Mouse (Mus musculus) small intestine, adult 2 months (tissue): ENCODE results near the gene Erbb3. TPM values are rescaled to one million over a fixed set of nuclear protein-coding genes. Genes with fewer than 3 reads are reported as not detected.
A peak's percentile ranks its signal among the peaks of the same experiment; 100 is the strongest.

Source experiments
- H3K27ac ChIP-seq: fragments of 200-500 bp; 2 replicates; pipeline ENCODE4 v1.5.1; 2012; ENCODE audit warnings: low read depth, low read length, control low read depth, inconsistent platforms; ENCODE audit not compliant: insufficient read depth
- H3K27me3 ChIP-seq: fragments of 200-500 bp; 2 replicates; pipeline ENCODE4 v1.6.1; 2012; ENCODE audit warnings: mild to moderate bottlenecking, moderate library complexity, low read length, inconsistent platforms; ENCODE audit not compliant: control insufficient read depth, insufficient read depth
- H3K36me3 ChIP-seq: fragments of 200-500 bp; 2 replicates; pipeline ENCODE4 v1.6.1; 2012; ENCODE audit warnings: mild to moderate bottlenecking, low read length, control low read depth, inconsistent platforms; ENCODE audit not compliant: control insufficient read depth, insufficient read depth
- H3K4me1 ChIP-seq: fragments of 200-500 bp; 2 replicates; pipeline ENCODE4 v1.6.1; 2012; ENCODE audit warnings: low read length, inconsistent platforms, mixed read lengths; ENCODE audit not compliant: control insufficient read depth, insufficient read depth, insufficient read length
- H3K4me3 ChIP-seq: fragments of 200-500 bp; 2 replicates; pipeline ENCODE4 v1.5.1; 2012; ENCODE audit warnings: low read depth, mild to moderate bottlenecking, control low read depth, inconsistent platforms, low read length, moderate library complexity
- CTCF ChIP-seq: fragments of 200-500 bp; IDR thresholded peaks from 2 replicates; pipeline ENCODE4 v1.5.1; 2012; ENCODE audit warnings: low read depth, mild to moderate bottlenecking, control low read depth, inconsistent platforms, low read length, moderate library complexity, mixed read lengths; ENCODE audit not compliant: insufficient replicate concordance, insufficient read length; ENCODE audit errors: extremely low read depth
- POLR2A ChIP-seq: fragments of 200-500 bp; IDR thresholded peaks from 2 replicates; pipeline ENCODE4 v1.6.1; 2012; ENCODE audit warnings: low read depth, mild to moderate bottlenecking, control low read depth, inconsistent platforms, low read length, moderate library complexity
- WGBS: fragments of 180-500 bp; shearing (Covaris S2); methylation state at CpG from one replicate; pipeline ENCODE4 v1.1.7; 2018; 5-methylcytosine and 5-hydroxymethylcytosine counted together
- polyA plus RNA-seq: library from polyadenylated mRNA; depleted of rRNA; stranded (reverse); fragments of >200 nt; gene quantifications from 2 replicates; pipeline ENCODE4 v1.2.3, GENCODE M21; 2012

Gene Erbb3
- polyA plus RNA-seq, 1 experiment: 127 TPM

DNA sequence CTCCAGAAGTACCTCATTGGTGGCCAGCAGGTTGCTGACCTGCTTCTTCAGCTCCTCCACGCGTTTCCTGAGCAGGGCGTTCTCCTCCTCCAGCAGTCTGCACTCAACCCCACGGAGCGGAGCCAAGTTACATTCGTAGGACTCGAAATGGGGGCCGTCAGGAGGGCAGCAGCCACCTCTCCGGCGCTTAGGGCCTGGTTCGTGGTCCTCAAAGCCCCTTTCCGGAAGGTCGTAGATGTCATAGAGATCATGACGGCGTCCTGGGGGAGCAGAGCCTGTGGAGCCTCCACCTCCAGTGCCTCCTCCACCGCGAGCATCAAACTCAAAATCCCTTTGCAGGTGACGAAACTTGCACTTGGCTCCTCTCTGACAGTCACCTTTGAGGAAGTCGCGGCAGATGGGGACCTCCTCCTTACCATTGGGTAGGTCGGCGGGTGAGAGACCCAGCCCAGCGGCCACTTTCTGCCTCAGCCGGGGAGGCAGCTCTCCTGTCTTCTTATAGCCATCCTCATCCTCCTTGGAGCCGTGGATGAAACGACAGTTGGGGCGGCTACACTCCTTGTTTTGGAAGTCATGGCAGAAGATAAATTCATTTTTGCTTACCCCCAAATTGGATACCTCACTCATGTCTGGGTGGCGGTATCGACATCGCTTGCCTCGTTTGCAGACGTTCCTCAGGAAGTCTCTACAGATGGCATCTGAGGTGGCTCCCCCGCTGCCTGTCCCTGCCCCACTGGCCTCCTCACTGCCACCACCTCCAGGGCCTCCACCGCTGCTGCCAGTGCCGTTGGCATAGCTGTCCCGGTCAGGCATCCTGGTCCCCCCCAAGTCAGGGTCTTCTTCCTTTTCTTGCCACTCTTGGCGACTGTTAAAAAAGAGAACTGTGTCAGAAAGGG is 44.5 kb downstream of the Erbb3 start:
- no peak overlapping the region for H3K4me3 ChIP-seq
- TF ChIP-seq CTCF: no peak
- no peak for TF ChIP-seq POLR2A
- peaks cover 2% of the 10 kb centered on the region; the same call in 1 of the 2 replicates for H3K4me1 ChIP-seq
- H3K27ac ChIP-seq: no peak overlapping the region
- 93% methylated on average over 37 of the region's 37 CpGs for WGBS
- H3K27me3 ChIP-seq: no peaks in the 10 kb centered on the region
- peaks cover 24% of the 10 kb centered on the region for H3K36me3 ChIP-seq

- no peaks in the 10 kb centered on the region for H3K4me1 ChIP-seq
- H3K27ac ChIP-seq: no peak overlapping the region
- H3K27me3 ChIP-seq: no peaks in the 10 kb centered on the region
- H3K36me3 ChIP-seq: peaks cover 24% of the 10 kb centered on the region
- WGBS: 96% methylated on average over 15 of the region's 15 CpGs
- TF ChIP-seq CTCF (no peak), POLR2A (no peak)
- no peak overlapping the region for H3K4me3 ChIP-seq
Observed at GRCm38 (mm10) chr10:128544151-128544657, 45.2 kb downstream of the Erbb3 start.

DNA sequence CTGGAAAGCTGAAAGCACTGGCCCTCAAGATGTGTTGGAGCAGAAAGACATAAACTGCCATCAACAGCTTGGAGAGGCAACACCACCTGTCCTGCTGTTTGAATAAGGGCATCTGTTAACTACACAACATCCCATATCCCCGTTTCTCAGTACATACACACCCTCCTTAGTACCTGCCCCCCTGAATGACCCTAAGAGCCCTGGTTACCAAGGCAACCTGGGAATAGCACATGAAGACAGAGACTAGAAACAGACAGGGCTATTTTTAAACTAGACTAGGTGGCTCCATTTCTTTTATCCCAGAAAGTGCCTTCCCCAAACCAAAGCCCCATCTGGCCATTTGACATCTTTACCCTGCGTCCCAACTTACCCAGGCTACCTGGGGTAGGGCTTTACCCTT is 46.4 kb downstream of the Erbb3 start:
- no peaks in the 10 kb centered on the region for H3K27me3 ChIP-seq
- TF ChIP-seq POLR2A (no peak), CTCF (no peak)
- WGBS: 59% methylated on average over 2 of the region's 2 CpGs

GRCm38 (mm10) chr10:128538340-128538870 is 51.0 kb downstream of the Erbb3 start:
- Histone ChIP-seq H3K4me1 (peaks cover 4% of the 10 kb centered on the region; the same call in 1 of the 2 replicates), H3K36me3 (peaks cover 4% of the 10 kb centered on the region; the same call in 1 of the 2 replicates), H3K27ac (no peak overlapping the region), H3K27me3 (no peaks in the 10 kb centered on the region), H3K4me3 (no peak overlapping the region)
- WGBS: 93% methylated on average over 1 of the region's 1 CpGs
- no peak for TF ChIP-seq CTCF
- no peak for TF ChIP-seq POLR2A

More for the DNA sequence above, 46.4 kb downstream of the Erbb3 start:
- H3K36me3 ChIP-seq: peaks cover 24% of the 10 kb centered on the region
- no peaks in the 10 kb centered on the region for H3K4me1 ChIP-seq
- H3K4me3 ChIP-seq: no peak overlapping the region
- H3K27ac ChIP-seq: no peak overlapping the region

DNA sequence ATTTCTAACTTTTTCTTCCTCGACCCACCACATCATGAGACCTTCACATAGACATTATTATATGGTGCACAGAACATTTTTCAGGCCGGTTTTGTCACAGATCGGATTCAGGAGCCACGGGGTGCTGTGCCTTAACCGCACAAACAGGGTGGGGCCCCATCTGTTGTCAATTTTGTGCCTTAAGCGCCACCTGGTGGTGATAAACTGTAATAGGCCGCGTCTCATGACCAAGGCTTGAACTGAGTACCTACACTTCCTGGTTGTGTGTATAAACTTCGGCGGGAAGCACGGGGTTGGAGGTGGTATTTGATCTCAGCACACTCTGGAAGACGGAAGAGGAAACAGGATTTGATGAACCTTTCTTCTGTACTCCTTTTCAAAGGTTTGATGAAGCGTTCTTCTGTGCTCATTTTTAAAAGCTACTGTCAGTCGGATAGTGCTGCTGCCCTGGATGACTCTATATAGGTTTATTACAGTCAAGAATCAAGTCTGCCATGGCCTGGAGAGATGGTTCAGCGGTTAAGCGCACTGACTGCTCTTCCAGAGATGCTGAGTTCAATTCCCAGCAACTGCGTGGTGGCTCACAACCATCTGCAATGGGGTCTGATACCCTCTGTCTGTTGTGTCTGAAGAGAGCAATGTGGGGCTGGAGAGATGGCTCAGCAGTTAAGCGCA is 53.0 kb downstream of the Erbb3 start:
- Histone ChIP-seq H3K27ac (peak overlapping the region; percentile 48), H3K36me3 (no peaks in the 10 kb centered on the region), H3K4me3 (no peak overlapping the region), H3K27me3 (no peaks in the 10 kb centered on the region), H3K4me1 (peaks cover 4% of the 10 kb centered on the region; the same call in 1 of the 2 replicates)
- TF ChIP-seq POLR2A (no peak), CTCF (peak; percentile 84; the same call in 1 of the 2 replicates)
- WGBS: 10% methylated on average over 18 of the region's 18 CpGs

DNA sequence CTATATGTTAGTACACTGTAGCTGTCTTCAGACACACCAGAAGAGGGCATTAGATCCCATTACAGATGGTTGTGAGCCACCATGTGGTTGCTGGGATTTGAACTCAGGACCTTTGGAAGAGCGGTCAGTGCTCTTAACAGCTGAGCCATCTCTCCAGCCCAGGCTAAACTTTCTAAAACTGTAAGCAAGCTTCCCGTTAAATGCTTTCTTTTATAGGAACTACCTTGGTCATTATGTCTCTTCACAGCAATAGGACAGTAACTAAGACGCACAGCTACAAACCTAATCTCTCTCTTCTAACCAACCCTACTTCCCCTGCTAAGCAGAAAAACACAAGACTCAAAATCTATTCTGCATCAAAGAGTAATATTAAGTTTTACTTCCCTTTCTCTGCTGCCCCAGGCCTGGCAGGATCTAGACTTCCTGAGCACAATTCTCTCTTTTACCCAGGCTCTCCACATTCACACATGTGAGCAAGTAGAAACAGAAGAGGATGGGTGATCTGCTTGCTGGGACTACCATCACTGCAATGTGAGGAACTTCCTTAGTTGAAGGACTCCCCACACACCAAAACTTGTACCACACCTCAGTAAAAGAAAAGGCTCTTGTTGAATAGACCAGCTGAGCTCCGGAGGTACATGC is 53.7 kb downstream of the Erbb3 start:
- peaks cover 4% of the 10 kb centered on the region; the same call in 1 of the 2 replicates for H3K4me1 ChIP-seq
- no peaks in the 10 kb centered on the region for H3K36me3 ChIP-seq
- TF ChIP-seq CTCF (no peak), POLR2A (no peak)
- no peak overlapping the region for H3K4me3 ChIP-seq
- H3K27me3 ChIP-seq: no peaks in the 10 kb centered on the region
- H3K27ac ChIP-seq: peak overlapping the region; percentile 48
- 68% methylated on average over 4 of the region's 4 CpGs for WGBS

- Histone ChIP-seq H3K36me3 (no peaks in the 10 kb centered on the region), H3K4me1 (peaks cover 4% of the 10 kb centered on the region; the same call in 1 of the 2 replicates), H3K4me3 (no peak overlapping the region), H3K27ac (no peak overlapping the region), H3K27me3 (no peaks in the 10 kb centered on the region)
- WGBS: 70% methylated on average over 2 of the region's 2 CpGs
- no peak for TF ChIP-seq CTCF
- TF ChIP-seq POLR2A: no peak
Observed at GRCm38 (mm10) chr10:128535206-128535605, 54.2 kb downstream of the Erbb3 start.
